Mouse (Mus musculus) hindbrain, postnatal 0 days (tissue): ENCODE measurements at regions not wholly inside any gene's neighbourhood (a gene's known extent, or its start where the extent isn't known, plus 50 kb on each side); places are given as distances from the start of the nearest gene placed in this dataset.

Experiments
- ATAC-seq: fragments of 200-750 bp; cut with Nextera tagmentation; 2 replicates; pipeline ENCODE4 v1.8.0; 2017; ENCODE audit warnings: mild to moderate bottlenecking, moderate TSS enrichment, moderate library complexity
- DNase-seq: peaks from one replicate; pipeline ENCODE4 v3.0.0-alpha.2; 2015; ENCODE audit warnings: low spot score
- H3K27ac ChIP-seq: fragments of 300-500 bp; sonication (generic); 2 replicates; pipeline ENCODE4 v1.5.1; 2014; ENCODE audit warnings: mild to moderate bottlenecking
- H3K27me3 ChIP-seq: fragments of 300-500 bp; sonication (generic); 2 replicates; pipeline ENCODE4 v1.6.1; 2014; ENCODE audit warnings: low read length, mixed read lengths; ENCODE audit not compliant: insufficient read depth
- H3K36me3 ChIP-seq: fragments of 300-500 bp; sonication (generic); 2 replicates; pipeline ENCODE4 v1.6.1; 2014; ENCODE audit warnings: low read length, mixed read lengths; ENCODE audit not compliant: insufficient read depth
- H3K4me1 ChIP-seq: fragments of 300-500 bp; sonication (generic); 2 replicates; pipeline ENCODE4 v1.6.1; 2014; ENCODE audit warnings: antibody characterized with exemption, low read length, mixed read lengths; ENCODE audit not compliant: insufficient read depth
- H3K4me2 ChIP-seq: fragments of 300-500 bp; sonication (generic); 2 replicates; pipeline ENCODE4 v1.6.1; 2014; ENCODE audit warnings: low read depth, mild to moderate bottlenecking, low read length, moderate library complexity, mixed read lengths
- H3K4me3 ChIP-seq: fragments of 300-500 bp; sonication (generic); 2 replicates; pipeline ENCODE4 v1.5.1; 2014; ENCODE audit warnings: low read length
- H3K9ac ChIP-seq: fragments of 300-500 bp; sonication (generic); replicated peaks from 2 replicates; pipeline ENCODE4 v1.6.1; 2014; ENCODE audit warnings: mild to moderate bottlenecking, low read length, moderate library complexity, mixed read lengths
- H3K9me3 ChIP-seq: fragments of 300-500 bp; sonication (generic); 2 replicates; pipeline ENCODE4 v1.6.1; 2016; ENCODE audit warnings: low read length, mixed read lengths
- CTCF ChIP-seq: IDR thresholded peaks from 2 replicates; pipeline ENCODE4 v1.5.1; 2016; ENCODE audit warnings: antibody characterized with exemption, control low read depth, low read depth
- WGBS: fragments of 180-500 bp; shearing (Covaris S2); extraction: QIAGEN DNeasy Blood & Tissue Kit; methylation state at CpG from one replicate; pipeline ENCODE4 v1.1.7; 2014; 5-methylcytosine and 5-hydroxymethylcytosine counted together

DNA sequence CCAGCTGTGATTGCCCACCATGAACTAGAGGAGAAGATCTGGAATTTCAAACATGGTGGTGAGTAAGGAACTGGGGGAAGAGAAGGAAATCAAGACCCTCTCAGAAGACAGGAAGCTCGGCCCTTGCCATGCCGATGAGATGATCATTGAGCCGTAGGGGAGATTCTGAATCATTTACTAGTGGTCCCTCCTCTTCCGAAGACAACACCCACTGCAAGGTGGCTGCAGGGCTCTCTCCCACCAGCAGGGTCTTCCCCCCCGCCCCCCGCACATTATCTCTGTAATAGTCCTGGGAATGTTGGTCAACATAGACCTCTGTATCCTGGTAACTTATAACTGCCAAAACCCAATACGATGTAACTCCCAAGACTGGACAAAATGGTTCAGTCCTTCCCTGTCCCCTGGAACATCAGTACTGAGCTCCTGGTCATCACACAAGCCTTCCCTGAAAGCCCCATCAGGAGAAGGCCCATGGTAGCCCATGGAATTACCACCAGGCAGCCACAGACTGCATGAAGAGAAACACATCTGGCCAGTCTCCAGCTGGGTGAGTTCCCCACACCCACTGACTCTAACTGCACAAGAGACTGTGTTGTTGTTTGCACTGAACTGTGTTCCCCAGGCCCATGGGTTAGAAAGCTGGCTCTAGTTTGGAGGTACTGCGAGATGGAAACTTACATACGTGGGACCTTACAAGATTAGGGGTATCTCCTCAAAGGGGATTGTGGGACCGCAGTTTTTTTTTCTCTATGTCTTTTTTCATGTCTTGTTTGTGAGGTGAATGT is 256.3 kb downstream of the Gm10260 start:
- 97% methylated on average over 10 of the region's 10 CpGs for WGBS
- Histone ChIP-seq H3K27me3 (no peaks in the 10 kb centered on the region), H3K27ac (no peak overlapping the region), H3K4me3 (no peak overlapping the region), H3K4me1 (no peaks in the 10 kb centered on the region), H3K9me3 (no peaks in the 10 kb centered on the region), H3K36me3 (no peaks in the 10 kb centered on the region), H3K4me2 (no peak overlapping the region), H3K9ac (no peak overlapping the region)
- DNase-seq (no peak), ATAC-seq (no peak)
- TF ChIP-seq CTCF: no peak

DNA sequence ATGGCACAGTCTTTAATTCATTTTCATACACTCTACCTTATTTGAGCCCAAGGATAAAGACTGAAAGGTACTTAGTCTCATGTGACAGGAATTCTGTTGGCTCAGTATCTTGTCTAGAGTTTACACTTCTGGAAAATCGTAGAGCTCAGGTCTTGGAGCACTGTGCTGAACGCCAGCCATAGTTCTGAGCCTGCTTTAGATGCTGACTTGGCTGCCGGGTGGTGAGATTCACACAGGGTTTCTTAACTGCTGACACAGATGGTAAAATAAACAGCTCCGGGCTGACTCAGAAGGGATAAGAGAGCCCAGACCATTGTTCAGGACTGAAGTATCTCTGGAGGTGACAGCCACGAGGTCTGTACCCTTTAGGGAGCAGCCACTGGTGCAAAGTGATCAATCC is 257.0 kb downstream of the Gm10260 start:
- Histone ChIP-seq H3K27me3 (no peaks in the 10 kb centered on the region), H3K4me2 (no peak overlapping the region), H3K4me1 (no peaks in the 10 kb centered on the region), H3K9ac (no peak overlapping the region), H3K36me3 (no peaks in the 10 kb centered on the region), H3K4me3 (no peak overlapping the region), H3K27ac (no peak overlapping the region), H3K9me3 (no peaks in the 10 kb centered on the region)
- no peak for TF ChIP-seq CTCF
- WGBS: 81% methylated on average over 5 of the region's 5 CpGs
- no peak for ATAC-seq
- DNase-seq: no peak

DNA sequence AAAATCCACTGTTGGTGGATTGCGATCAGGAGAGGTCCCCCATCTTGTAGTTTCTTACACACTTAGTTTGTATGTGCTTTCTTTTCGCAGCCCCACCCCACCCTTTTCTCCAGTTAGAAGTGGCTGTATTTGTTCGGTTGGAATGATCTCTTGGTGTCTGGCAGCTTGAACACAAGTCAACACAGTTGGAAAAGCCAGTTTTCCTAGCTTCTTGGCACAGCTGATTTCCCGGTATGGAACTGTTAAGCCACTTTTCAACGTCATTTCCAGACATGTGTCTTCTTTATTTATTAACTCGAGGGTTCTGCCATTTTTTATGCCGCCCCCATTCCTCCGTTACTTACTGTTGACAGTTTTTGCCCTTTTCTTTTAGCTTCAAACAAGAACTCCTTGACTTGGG is 259.2 kb downstream of the Enc1 start:
- Histone ChIP-seq H3K4me1 (no peaks in the 10 kb centered on the region), H3K27ac (no peak overlapping the region), H3K9me3 (no peaks in the 10 kb centered on the region), H3K36me3 (no peaks in the 10 kb centered on the region), H3K4me3 (no peak overlapping the region), H3K9ac (no peak overlapping the region), H3K4me2 (no peak overlapping the region), H3K27me3 (no peaks in the 10 kb centered on the region)
- TF ChIP-seq CTCF: no peak
- 72% methylated on average over 8 of the region's 8 CpGs for WGBS
- DNase-seq (no peak), ATAC-seq (no peak)

DNA sequence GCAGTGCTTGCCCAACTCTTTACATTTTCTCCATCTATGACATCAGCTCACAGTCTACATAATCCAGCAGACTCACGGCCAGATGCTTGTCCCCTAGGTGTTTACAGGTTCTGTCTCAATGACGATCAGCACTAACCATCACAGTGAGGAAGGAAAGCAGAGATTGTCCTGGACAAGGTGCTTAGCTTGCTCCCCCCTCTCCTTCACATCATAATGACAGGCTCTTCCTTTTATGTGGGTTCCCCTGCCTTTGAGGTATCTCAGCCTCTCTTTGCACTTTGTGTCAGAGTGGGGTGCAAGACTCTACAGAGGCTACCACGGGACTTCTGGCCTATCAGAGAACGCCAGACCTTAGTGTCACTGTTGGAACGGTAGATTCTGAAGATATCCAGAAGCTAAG is 258.1 kb downstream of the Enc1 start:
- Histone ChIP-seq H3K27me3 (no peaks in the 10 kb centered on the region), H3K36me3 (no peaks in the 10 kb centered on the region), H3K4me2 (no peak overlapping the region), H3K9ac (no peak overlapping the region), H3K27ac (no peak overlapping the region), H3K9me3 (no peaks in the 10 kb centered on the region), H3K4me1 (no peaks in the 10 kb centered on the region), H3K4me3 (no peak overlapping the region)
- DNase-seq (no peak), ATAC-seq (no peak)
- WGBS: 89% methylated on average over 5 of the region's 5 CpGs
- no peak for TF ChIP-seq CTCF

DNA sequence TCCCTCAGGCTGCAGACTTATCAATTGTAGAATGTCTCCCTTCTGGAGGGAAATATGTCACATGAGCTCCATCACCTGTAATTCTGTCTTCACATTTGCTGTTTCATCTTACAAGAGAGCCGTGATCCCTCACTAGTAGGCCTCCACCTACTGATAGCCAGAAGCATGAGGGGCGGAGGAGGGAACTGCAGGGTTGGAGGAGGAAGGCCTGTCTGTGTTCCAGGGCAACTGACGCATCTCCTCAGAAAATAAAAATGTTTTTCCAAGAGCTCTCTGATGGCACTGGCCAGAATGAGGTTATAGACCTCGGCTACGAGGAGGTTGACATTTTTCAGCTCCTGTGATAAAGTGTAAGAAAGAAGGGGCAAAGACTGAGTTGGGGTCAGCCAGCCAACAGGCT is 257.0 kb downstream of the Enc1 start:
- ATAC-seq: no peak
- Histone ChIP-seq H3K27me3 (no peaks in the 10 kb centered on the region), H3K4me1 (no peaks in the 10 kb centered on the region), H3K4me2 (no peak overlapping the region), H3K36me3 (no peaks in the 10 kb centered on the region), H3K9me3 (no peaks in the 10 kb centered on the region), H3K9ac (no peak overlapping the region), H3K27ac (no peak overlapping the region), H3K4me3 (no peak overlapping the region)
- WGBS: 94% methylated on average over 5 of the region's 5 CpGs
- no peak for DNase-seq
- TF ChIP-seq CTCF: no peak

DNA sequence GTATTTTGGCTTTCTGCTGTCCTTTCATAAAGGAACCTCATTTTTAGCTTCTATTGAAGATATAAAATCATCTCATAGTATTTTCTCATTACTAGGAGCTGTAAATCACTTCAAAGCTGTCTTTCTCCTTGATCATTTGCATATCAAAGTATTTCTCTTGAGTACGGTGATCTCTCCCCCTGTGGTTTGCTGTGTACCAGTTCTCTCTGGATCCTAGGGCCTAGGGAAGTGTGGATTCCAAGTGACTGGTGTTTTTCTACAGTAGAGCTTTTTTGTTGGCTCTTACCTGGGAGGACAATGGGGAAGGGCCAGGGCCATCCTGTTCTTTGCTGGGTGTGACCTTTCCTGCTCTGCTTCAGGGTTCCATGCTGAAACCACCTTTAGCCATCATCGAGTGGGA is 253.9 kb downstream of the Enc1 start:
- no peak for TF ChIP-seq CTCF

DNA sequence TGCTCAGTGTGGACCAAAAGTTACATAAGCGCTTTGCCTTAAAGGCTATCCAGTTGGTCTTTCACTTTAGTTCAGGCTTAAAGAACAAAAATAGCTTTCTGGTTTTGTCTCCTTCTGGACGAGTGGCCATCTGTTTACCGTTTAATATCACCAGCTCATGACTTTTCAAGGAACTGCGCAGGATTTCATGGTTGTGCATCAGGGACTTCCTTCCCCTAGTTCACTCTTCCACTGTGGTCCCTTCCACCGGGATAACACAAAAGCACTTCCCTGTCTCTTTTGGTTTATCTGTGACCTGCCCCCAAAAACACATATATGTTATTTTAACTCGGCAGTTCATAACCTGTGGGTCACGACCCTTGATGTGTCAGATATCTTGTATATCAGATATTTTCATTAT is 252.9 kb downstream of the Enc1 start:
- WGBS: 87% methylated on average over 7 of the region's 7 CpGs
- ATAC-seq (no peak), DNase-seq (no peak)
- H3K9ac ChIP-seq: no peak overlapping the region
- no peak overlapping the region for H3K27ac ChIP-seq
- H3K4me3 ChIP-seq: no peak overlapping the region
- H3K4me1 ChIP-seq: no peaks in the 10 kb centered on the region
- H3K4me2 ChIP-seq: no peak overlapping the region
- TF ChIP-seq CTCF: no peak
- H3K27me3 ChIP-seq: no peaks in the 10 kb centered on the region
- H3K36me3 ChIP-seq: no peaks in the 10 kb centered on the region
- no peaks in the 10 kb centered on the region for H3K9me3 ChIP-seq

More for the DNA sequence above, 253.9 kb downstream of the Enc1 start:
- Histone ChIP-seq H3K36me3 (no peaks in the 10 kb centered on the region), H3K9me3 (no peaks in the 10 kb centered on the region), H3K4me1 (no peaks in the 10 kb centered on the region), H3K4me3 (no peak overlapping the region), H3K9ac (no peak overlapping the region), H3K4me2 (no peak overlapping the region), H3K27ac (no peak overlapping the region), H3K27me3 (no peaks in the 10 kb centered on the region)
- no peak for ATAC-seq
- WGBS: 86% methylated on average over 2 of the region's 2 CpGs
- no peak for DNase-seq
